Mouse (Mus musculus): Measurements from ENCODE around the gene Rpl10. TPM values are rescaled to one million over a fixed set of nuclear protein-coding genes. Genes with fewer than 3 reads are reported as not detected.
A peak's percentile ranks its signal among the peaks of the same experiment; 100 is the strongest.

Rpl10 gene
- polyA plus RNA-seq, 1 experiment, result 1,460 TPM

DNA sequence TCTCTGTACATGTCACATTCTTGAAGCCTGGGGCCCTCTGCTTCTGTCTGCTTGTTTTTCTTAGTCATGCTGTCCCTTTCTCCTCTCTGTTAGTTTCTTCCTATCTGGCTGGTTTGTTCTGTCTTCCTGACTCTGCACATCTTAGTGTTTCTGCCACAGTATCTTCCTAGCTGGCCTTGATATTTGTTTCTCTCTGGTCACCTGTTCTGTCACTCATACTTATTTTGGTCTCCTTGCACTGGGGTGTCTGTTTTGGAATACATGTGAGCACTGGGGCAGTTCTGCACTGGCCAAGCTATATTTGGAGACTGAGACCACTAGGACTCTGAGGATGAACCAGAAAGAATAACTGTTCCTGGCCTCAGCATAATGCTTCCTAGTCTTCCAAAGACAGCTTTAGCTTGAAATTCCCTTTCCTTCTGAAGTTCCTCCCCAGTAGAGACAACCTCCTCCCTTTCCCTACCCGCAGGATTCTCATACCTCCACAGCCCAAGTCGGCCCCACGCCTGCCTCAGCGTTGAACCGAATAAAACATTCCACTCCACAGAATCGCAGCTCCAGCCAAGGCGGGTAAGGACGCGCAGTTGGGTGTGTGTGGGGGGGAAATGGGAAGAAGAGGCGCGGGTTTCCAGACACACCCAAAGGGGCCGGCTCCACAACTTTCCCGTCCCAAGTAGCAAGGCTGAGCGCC, 10.6 kb downstream of the Rpl10 start:
- WGBS, result under 1% methylated on average over 14 of the region's 14 CpGs
- no peak for TF ChIP-seq POLR2A (IDR thresholded peaks at IDR 0.05; ENCODE audit: low read depth, low read length)
- TF ChIP-seq CTCF (conservative IDR thresholded peaks at IDR 0.05; ENCODE audit: insufficient read depth, insufficient read length, low read depth, low read length), result no peak

DNA sequence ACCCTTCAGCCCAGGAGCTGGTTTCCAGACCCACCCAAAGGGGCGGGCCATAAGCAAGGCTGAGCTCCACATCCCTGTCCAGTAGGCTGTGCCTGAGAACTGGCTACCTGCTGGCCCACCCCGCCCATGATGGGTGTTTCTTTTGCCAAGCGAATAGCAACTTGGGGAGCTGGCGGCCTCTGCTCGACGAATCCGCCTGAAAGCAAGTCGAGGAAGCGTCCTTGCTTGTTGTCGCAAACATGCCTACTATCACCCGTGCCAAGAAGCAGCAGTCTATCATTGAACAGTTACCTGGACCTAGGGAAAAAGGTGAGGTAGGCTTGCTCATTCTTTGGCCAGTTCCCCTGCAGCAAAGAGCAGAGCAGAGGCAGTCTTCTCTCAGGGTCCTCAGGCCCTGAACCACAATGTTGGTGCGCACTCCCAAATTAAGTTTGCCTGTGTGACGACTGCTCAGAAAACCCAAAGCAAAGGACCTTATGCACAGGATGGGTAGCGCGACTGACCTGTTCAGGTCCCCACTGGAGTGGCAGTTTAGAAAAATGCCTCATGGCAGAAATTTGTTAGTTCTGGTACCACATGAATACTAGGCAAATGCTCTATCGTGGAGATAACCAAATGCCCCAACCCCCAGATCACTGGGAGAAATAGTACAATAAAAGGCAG, 11.3 kb downstream of the Rpl10 start, which contains the start of the genes Taz and Dnase1l1:
TSS of gene Taz (plus strand) at position 181 of the 663 bp plus-strand sequence.
TSS of gene Dnase1l1 (minus strand) at position 606 of the 663 bp plus-strand sequence.
- peak; percentile 95 for DNase-seq
- Histone ChIP-seq H3K27ac (ENCODE audit: insufficient read depth, low read depth, low read length) (peak within 1 kb of the TSS; percentile 93), H3K4me3 (ENCODE audit: insufficient read depth, low read depth, low read length) (peak within 1 kb of the TSS; percentile 95), H3K4me1 (ENCODE audit: control insufficient read depth, insufficient read depth, low read length) (no peaks in the 10 kb centered on the region; the same call in 1 of the 2 replicates), H3K27me3 (replicated peaks; ENCODE audit: control insufficient read depth, insufficient read depth, low read length) (no peaks in the 10 kb centered on the region), H3K36me3 (ENCODE audit: control insufficient read depth, insufficient read depth, low read length) (no peaks in the 10 kb centered on the region)
- TF ChIP-seq POLR2A (IDR thresholded peaks at IDR 0.05; ENCODE audit: low read depth, low read length) (peak; percentile 52), CTCF (conservative IDR thresholded peaks at IDR 0.05; ENCODE audit: insufficient read depth, insufficient read length, low read depth, low read length) (0 out of 2 replicates have a peak, but pooled peaks have one; percentile 7)
- 0% methylated on average over 15 of the region's 16 CpGs for WGBS

More for the DNA sequence above, 10.6 kb downstream of the Rpl10 start:
- H3K4me1 ChIP-seq (ENCODE audit: control insufficient read depth, insufficient read depth, low read length), result no peaks in the 10 kb centered on the region; the same call in 1 of the 2 replicates
- H3K4me3 ChIP-seq (ENCODE audit: insufficient read depth, low read depth, low read length), result peak overlapping the region; percentile 95
- H3K27me3 ChIP-seq (replicated peaks; ENCODE audit: control insufficient read depth, insufficient read depth, low read length), result no peaks in the 10 kb centered on the region
- no peaks in the 10 kb centered on the region for H3K36me3 ChIP-seq (ENCODE audit: control insufficient read depth, insufficient read depth, low read length)
- no peak for DNase-seq
- peak overlapping the region; percentile 83 for H3K27ac ChIP-seq (ENCODE audit: insufficient read depth, low read depth, low read length)

DNA sequence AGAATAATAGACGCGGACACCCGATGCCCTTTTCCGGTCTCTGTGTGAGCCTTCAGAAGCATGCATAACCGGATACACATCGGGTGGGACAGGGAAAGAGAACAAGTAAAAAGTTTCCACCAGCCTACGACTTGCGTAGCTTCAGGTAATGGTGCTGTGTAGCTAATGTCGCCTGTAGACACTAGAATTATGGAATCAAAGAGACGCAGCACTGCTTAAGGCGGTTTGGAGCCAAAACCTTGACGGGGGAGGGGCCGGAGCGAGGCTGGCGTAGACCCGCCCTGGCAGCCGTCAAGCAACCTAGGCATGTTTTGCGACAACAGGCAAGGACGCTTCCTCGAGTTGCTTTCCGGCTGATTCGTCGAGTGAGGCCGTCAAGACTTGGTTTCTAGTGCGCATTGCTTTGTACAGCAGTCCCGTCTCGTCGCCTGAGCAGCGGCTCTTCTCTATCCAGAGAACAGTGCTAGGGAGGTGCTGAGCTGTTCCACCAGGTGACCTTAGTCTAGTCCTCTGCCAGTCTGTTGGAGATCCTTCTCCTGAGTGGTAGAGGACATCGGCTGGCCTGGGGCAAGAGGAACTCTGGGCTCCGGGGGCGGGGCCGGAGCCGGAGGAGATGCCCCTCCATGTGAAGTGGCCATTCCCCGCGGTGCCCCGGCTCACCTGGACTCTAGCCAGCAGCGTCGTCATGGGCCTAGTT, 11.9 kb downstream of the Rpl10 start:
- WGBS, result 1% methylated on average over 39 of the region's 39 CpGs
- peak; percentile 93 for DNase-seq
- peak overlapping the region; percentile 95 for H3K4me3 ChIP-seq (ENCODE audit: insufficient read depth, low read depth, low read length)
- no peaks in the 10 kb centered on the region for H3K27me3 ChIP-seq (replicated peaks; ENCODE audit: control insufficient read depth, insufficient read depth, low read length)
- no peaks in the 10 kb centered on the region for H3K36me3 ChIP-seq (ENCODE audit: control insufficient read depth, insufficient read depth, low read length)
- no peaks in the 10 kb centered on the region; the same call in 1 of the 2 replicates for H3K4me1 ChIP-seq (ENCODE audit: control insufficient read depth, insufficient read depth, low read length)
- peak overlapping the region; percentile 93 for H3K27ac ChIP-seq (ENCODE audit: insufficient read depth, low read depth, low read length)
- TF ChIP-seq POLR2A (IDR thresholded peaks at IDR 0.05; ENCODE audit: low read depth, low read length) (peak; percentile 63), CTCF (conservative IDR thresholded peaks at IDR 0.05; ENCODE audit: insufficient read depth, insufficient read length, low read depth, low read length) (no peak)

DNA sequence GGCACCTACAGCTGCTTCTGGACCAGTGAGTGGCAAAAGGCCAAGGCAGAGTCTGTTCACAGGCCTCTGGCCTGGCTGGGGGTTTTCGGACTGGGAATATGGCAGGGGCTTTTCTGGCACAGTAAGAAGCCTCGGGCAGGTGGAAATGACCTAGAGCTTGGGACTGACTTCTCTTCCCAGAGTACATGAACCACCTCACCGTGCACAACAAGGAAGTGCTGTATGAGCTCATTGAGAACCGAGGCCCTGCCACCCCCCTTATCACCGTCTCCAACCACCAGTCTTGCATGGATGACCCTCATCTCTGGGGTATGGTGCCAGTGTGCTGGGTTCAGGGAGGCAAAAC, 12.5 kb downstream of the Rpl10 start:
- H3K4me3 ChIP-seq (ENCODE audit: insufficient read depth, low read depth, low read length), result peak overlapping the region; percentile 95
- H3K36me3 ChIP-seq (ENCODE audit: control insufficient read depth, insufficient read depth, low read length), result no peaks in the 10 kb centered on the region
- 2% methylated on average over 5 of the region's 5 CpGs for WGBS
- no peak for DNase-seq
- H3K27me3 ChIP-seq (replicated peaks; ENCODE audit: control insufficient read depth, insufficient read depth, low read length), result no peaks in the 10 kb centered on the region
- no peaks in the 10 kb centered on the region; the same call in 1 of the 2 replicates for H3K4me1 ChIP-seq (ENCODE audit: control insufficient read depth, insufficient read depth, low read length)
- TF ChIP-seq POLR2A (IDR thresholded peaks at IDR 0.05; ENCODE audit: low read depth, low read length), result no peak
- TF ChIP-seq CTCF (conservative IDR thresholded peaks at IDR 0.05; ENCODE audit: insufficient read depth, insufficient read length, low read depth, low read length), result no peak
- peak overlapping the region; percentile 93 for H3K27ac ChIP-seq (ENCODE audit: insufficient read depth, low read depth, low read length)

DNA sequence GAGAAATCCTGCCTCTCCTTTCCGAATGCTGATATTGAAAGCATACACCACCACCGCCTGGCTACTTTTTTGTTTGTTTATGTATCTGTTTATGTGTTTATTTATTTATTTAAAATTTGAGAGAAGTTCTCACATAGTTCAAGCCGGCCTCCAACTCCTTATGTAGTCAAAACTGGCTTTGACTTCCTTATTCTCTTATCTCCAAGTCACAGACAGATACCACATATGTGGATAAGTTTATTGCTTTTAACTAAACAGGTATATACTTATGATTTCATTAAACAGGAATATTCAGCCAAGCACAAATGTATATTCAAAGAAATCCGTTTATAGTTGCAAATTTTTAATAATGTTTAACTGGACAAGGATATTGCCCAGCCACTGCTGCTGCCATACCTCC, 22.8 kb downstream of the Rpl10 start:
- no peaks in the 10 kb centered on the region for H3K4me1 ChIP-seq (ENCODE audit: control insufficient read depth, insufficient read depth, low read length)
- 84% methylated on average over 4 of the region's 4 CpGs for WGBS

DNA sequence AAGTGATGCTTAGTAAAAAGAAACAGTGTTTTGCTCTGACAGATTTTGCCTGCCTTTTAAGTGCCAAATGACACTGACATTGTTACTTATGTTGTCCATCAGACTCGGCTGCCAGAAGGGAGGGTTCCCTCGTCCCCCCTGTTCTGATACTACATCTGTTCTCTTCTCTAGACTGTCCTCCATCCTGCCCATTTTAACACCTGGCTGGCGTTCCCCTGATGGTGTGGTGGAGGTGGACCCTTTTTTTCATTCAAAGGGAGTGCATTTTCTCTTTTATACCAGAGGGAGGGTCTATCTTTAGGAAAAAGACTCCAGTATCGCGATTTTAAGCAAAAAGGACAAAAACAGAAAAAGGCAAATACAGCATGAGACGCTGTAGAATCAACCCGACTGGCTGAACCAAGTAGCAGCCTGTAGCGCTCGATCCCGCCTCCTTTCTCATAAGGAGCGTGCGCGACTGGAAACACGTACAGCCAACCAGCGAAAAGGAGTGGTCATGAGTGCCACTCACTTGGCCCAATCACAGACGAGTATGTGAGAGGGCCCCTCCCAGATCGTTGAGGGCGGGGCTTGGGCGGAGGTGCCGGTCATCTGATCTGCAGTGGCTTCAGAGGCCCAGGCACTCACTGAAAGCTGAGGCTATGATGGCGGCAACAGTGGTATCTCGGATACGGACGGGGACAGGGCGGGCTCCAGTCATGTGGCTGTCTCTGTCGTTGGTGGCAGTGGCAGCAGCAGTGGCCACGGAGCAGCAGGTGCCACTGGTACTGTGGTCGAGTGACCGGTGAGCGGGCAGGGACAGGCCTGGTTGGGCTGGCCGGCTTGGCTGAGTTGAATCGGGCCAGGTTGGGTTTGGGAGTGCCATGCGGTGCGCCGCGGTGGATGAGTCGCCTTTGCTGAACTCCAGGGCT, 26.2 kb downstream of the Rpl10 start, which contains the start of gene Atp6ap1:
TSS of gene Atp6ap1 (plus strand) at position 560 of the 911 bp plus-strand sequence.
- Histone ChIP-seq H3K27me3 (replicated peaks; ENCODE audit: control insufficient read depth, insufficient read depth, low read length) (no peaks in the 10 kb centered on the region), H3K36me3 (ENCODE audit: control insufficient read depth, insufficient read depth, low read length) (no peaks in the 10 kb centered on the region), H3K4me3 (ENCODE audit: insufficient read depth, low read depth, low read length) (peak within 1 kb of the TSS; percentile 98), H3K4me1 (ENCODE audit: control insufficient read depth, insufficient read depth, low read length) (no peaks in the 10 kb centered on the region), H3K27ac (ENCODE audit: insufficient read depth, low read depth, low read length) (peak within 1 kb of the TSS; percentile 58)
- peak; percentile 98 for DNase-seq
- TF ChIP-seq POLR2A (IDR thresholded peaks at IDR 0.05; ENCODE audit: low read depth, low read length), result peak; percentile 56
- no peak for TF ChIP-seq CTCF (conservative IDR thresholded peaks at IDR 0.05; ENCODE audit: insufficient read depth, insufficient read length, low read depth, low read length)
- WGBS, result under 1% methylated on average over 37 of the region's 37 CpGs

More for the DNA sequence above, 22.8 kb downstream of the Rpl10 start:
- Histone ChIP-seq H3K36me3 (ENCODE audit: control insufficient read depth, insufficient read depth, low read length) (no peaks in the 10 kb centered on the region; the same call in 1 of the 2 replicates), H3K27ac (ENCODE audit: insufficient read depth, low read depth, low read length) (no peak overlapping the region), H3K4me3 (ENCODE audit: insufficient read depth, low read depth, low read length) (no peak overlapping the region), H3K27me3 (replicated peaks; ENCODE audit: control insufficient read depth, insufficient read depth, low read length) (no peaks in the 10 kb centered on the region)
- no peak for TF ChIP-seq POLR2A (IDR thresholded peaks at IDR 0.05; ENCODE audit: low read depth, low read length)
- no peak for TF ChIP-seq CTCF (conservative IDR thresholded peaks at IDR 0.05; ENCODE audit: insufficient read depth, insufficient read length, low read depth, low read length)
- no peak for DNase-seq

All from kidney, adult 2 months (tissue).